Comparison of ENCODE assay signal across 8 mouse cellular contexts in genomic region chr2:177206341-177206740, GRCm38 (mm10). TPM values are rescaled to one million over a fixed set of nuclear protein-coding genes. Genes with fewer than 3 reads are reported as not detected.
DNase-seq lines count a peak whose midpoint lies in the region; ATAC-seq lines count a peak whose summit lies in the region.
"Not testable (repeated sequence)": the region's sequence is repeated elsewhere in the genome, so short reads cannot be mapped to it uniquely, and the experiment has no call there.

Gene Gm14410, minus strand, starts transcription at chr2:177206421.

- not testable (repeated sequence) for H3K9me3 ChIP-seq in forebrain, embryonic 16.5 days (ENCODE audit: control insufficient read depth, low read length); heart, embryonic 15.5 days (replicated peaks); kidney, embryonic 14.5 days (ENCODE audit: control insufficient read depth, low read length)

- H3K27ac ChIP-seq in brown adipose tissue, adult 24 weeks (replicated peaks; ENCODE audit: low read depth, low read length); forebrain, embryonic 16.5 days (ENCODE audit: low read length); heart, embryonic 15.5 days; kidney, embryonic 14.5 days (ENCODE audit: low read depth, low read length); macrophage: not testable (repeated sequence)

- H3K4me2 ChIP-seq in forebrain, embryonic 16.5 days (ENCODE audit: low read length): 0 out of 2 replicates have a peak within 1 kb of the TSS, but pooled peaks have one; percentile 29
- H3K4me2 ChIP-seq in heart, embryonic 15.5 days: peak within 1 kb of the TSS; percentile 41; the same call in 1 of the 2 replicates
- H3K4me2 ChIP-seq in kidney, embryonic 14.5 days (replicated peaks; ENCODE audit: low read depth, low read length): not testable (repeated sequence)

- not testable (repeated sequence) for H3K79me2 ChIP-seq in macrophage (ENCODE audit: inconsistent target)

- not testable (repeated sequence) for H3K4me1 ChIP-seq in brown adipose tissue, adult 24 weeks (ENCODE audit: control insufficient read depth, insufficient read depth, insufficient read length, low read length); forebrain, embryonic 16.5 days (replicated peaks; ENCODE audit: control insufficient read depth, insufficient read depth, low read length); heart, embryonic 15.5 days (replicated peaks); kidney, embryonic 14.5 days (ENCODE audit: control insufficient read depth, insufficient read depth, low read length)

- not testable (repeated sequence) for H3K36me3 ChIP-seq in forebrain, embryonic 16.5 days (ENCODE audit: control insufficient read depth, insufficient read depth); heart, embryonic 15.5 days; kidney, embryonic 14.5 days (ENCODE audit: control insufficient read depth, insufficient read depth, low read length); macrophage (ENCODE audit: inconsistent target)

- not testable (repeated sequence) for H3K27me3 ChIP-seq in forebrain, embryonic 16.5 days (replicated peaks; ENCODE audit: control insufficient read depth, insufficient read depth, low read length); heart, embryonic 15.5 days; kidney, embryonic 14.5 days (ENCODE audit: control insufficient read depth, insufficient read depth, low read length)

- 0% methylated on average over 5 of the region's 6 CpGs for WGBS in forebrain, embryonic 16.5 days
- WGBS in heart, embryonic 15.5 days: 2% methylated on average over 5 of the region's 6 CpGs
- 2% methylated on average over 4 of the region's 6 CpGs for WGBS in kidney, embryonic 14.5 days
- 10% methylated on average over 2 of the region's 6 CpGs for WGBS in macrophage (ENCODE audit: missing documents)

- DNase-seq in left cerebral cortex, postnatal 36 days (ENCODE audit: low spot score in 2 of 2): peak; percentile 73 to 75
- DNase-seq in right cerebral cortex, postnatal 14 days: peak; percentile 55
- DNase-seq in urinary bladder, postnatal 25 days (ENCODE audit: low spot score): peak; percentile 57

- peak within 1 kb of the TSS; percentile 58 for H3K4me3 ChIP-seq in brown adipose tissue, adult 24 weeks (ENCODE audit: insufficient read depth, low read depth, low read length)
- H3K4me3 ChIP-seq in forebrain, embryonic 16.5 days (replicated peaks; ENCODE audit: low read length): peak within 1 kb of the TSS; percentile 41
- H3K4me3 ChIP-seq in heart, embryonic 15.5 days: peak within 1 kb of the TSS; percentile 50
- peak within 1 kb of the TSS; percentile 31 for H3K4me3 ChIP-seq in kidney, embryonic 14.5 days (ENCODE audit: low read length)
- peak within 1 kb of the TSS; percentile 32 for H3K4me3 ChIP-seq in macrophage (ENCODE audit: inconsistent target)

- intact Hi-C loops in left cerebral cortex, postnatal 36 days (cut with DNase I): not testable (repeated sequence)

- ATAC-seq in forebrain, embryonic 16.5 days; heart, embryonic 15.5 days (replicated peaks; ENCODE audit: insufficient number of reproducible peaks, insufficient read depth, low FRiP score, low read depth); kidney, embryonic 14.5 days (ENCODE audit: low FRiP score, low TSS enrichment): not testable (repeated sequence)

- not testable (repeated sequence) for H3K9ac ChIP-seq in forebrain, embryonic 16.5 days (replicated peaks; ENCODE audit: low read depth, low read length); heart, embryonic 15.5 days; kidney, embryonic 14.5 days (ENCODE audit: low read depth, low read length)

RNA-seq across cellular contexts. Expression of gene Gm14410, which starts in this region (rescaled TPM):
- polyA plus RNA-seq in brown adipose tissue, adult 24 weeks (2012; ENCODE audit: insufficient read depth, insufficient read length, missing spikeins): 3.0 and 5.8 TPM in 2 replicates
- 33.9 and 40.8 TPM in 2 replicates for polyA plus RNA-seq in forebrain, embryonic 16.5 days (2015; fragmentation: Nextera tagmentation; extraction: Ambion mirVana)
- polyA plus RNA-seq in heart, embryonic 15.5 days (2015; fragmentation: Nextera tagmentation; extraction: Ambion mirVana): 16.9 and 18.2 TPM in 2 replicates
- polyA plus RNA-seq in kidney, embryonic 14.5 days (2014; fragmentation: Nextera tagmentation; extraction: Ambion mirVana): 27.1 and 30.2 TPM in 2 replicates
- 10 to 100 TPM; 47.9 to 63.9 TPM for total RNA-seq in left cerebral cortex, postnatal 36 days (2021)
- 10 to 100 TPM; 13.2 to 99.2 (median 45.8) TPM for total RNA-seq in macrophage (2018; cell fraction: chromatin; rRNA removed)
- 10 to 100 TPM in 15 of 26 experiments, 1 to 10 TPM in 11; 8.0 to 17.3 (median 10.2) TPM for total RNA-seq in macrophage (2018; cell fraction: cytosol; rRNA removed)
- total RNA-seq in macrophage (2018; cell fraction: nucleus; rRNA removed): 100 to 1,000 TPM in 1 of 26 experiments, 10 to 100 TPM in 24, 1 to 10 TPM in 1; 9.4 to 105 (median 27.3) TPM
- 13.7 to 15.9 TPM (median 15.7 TPM) in 3 replicates for polyA plus RNA-seq in macrophage (2018)
